Mouse (Mus musculus) embryonic fibroblast, embryonic 13.5 days (primary cell): ENCODE measurements around the gene Cip2a.

Source experiments
- CTCF ChIP-seq: IDR thresholded peaks from 2 replicates; pipeline ENCODE4 v1.5.1; 2011; ENCODE audit warnings: mild to moderate bottlenecking, control low read depth, low read length, moderate library complexity, borderline replicate concordance; ENCODE audit not compliant: insufficient read depth
- POLR2A ChIP-seq: IDR thresholded peaks from 2 replicates; pipeline ENCODE4 v1.6.1; 2011; ENCODE audit warnings: low read depth, mild to moderate bottlenecking, control low read depth, low read length, moderate library complexity

DNA sequence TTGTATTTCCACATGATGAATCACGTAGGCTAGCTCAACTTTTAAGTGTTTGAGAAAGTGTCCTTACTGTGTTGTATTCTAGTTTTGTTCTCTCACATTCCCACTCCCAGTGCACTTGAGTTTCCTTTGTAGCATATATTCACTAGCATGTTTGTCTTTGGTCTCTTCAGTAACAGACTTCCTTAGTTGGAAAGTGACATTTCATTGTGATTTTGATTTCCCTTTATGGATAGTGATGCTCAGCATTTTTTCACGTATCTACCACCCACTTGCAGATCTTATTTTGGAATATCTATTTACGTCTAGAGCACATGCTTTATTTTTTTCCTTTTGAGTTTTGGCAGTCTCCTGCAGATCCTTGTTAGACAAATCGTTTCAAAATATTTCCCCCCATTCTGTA lies 43.8 kb downstream of the Cip2a start:
- no peak for TF ChIP-seq POLR2A
- no peak for TF ChIP-seq CTCF
